Comparison of ENCODE assay signal across 8 mouse cellular contexts in genomic region chr16:5255081-5255740, GRCm38 (mm10). TPM values are rescaled to one million over a fixed set of nuclear protein-coding genes. Genes with fewer than 3 reads are reported as not detected.
DNase-seq lines count a peak whose midpoint lies in the region; ATAC-seq and TF ChIP-seq lines count a peak whose summit lies in the region.

No protein-coding gene starts in this region.

- H3K27ac ChIP-seq in ES-Bruce4 (ENCODE audit: insufficient read depth, low read length): no peak overlapping the region
- 0 out of 2 replicates have a peak overlapping the region, but pooled peaks have one; percentile 12 for H3K27ac ChIP-seq in forebrain, embryonic 13.5 days
- H3K27ac ChIP-seq in limb, embryonic 13.5 days: peak overlapping the region; percentile 85
- no peak overlapping the region for H3K27ac ChIP-seq in neural tube, embryonic 14.5 days (ENCODE audit: low read depth, low read length)

- peak overlapping the region; percentile 73 for H3K4me2 ChIP-seq in forebrain, embryonic 13.5 days
- peak overlapping the region; percentile 81 for H3K4me2 ChIP-seq in limb, embryonic 13.5 days (replicated peaks)
- peak overlapping the region; percentile 75 for H3K4me2 ChIP-seq in neural tube, embryonic 14.5 days (ENCODE audit: low read depth, low read length)

- peak overlapping the region; percentile 63 for H3K9ac ChIP-seq in ES-Bruce4 (ENCODE audit: low read depth, poor library complexity, severe bottlenecking)
- H3K9ac ChIP-seq in forebrain, embryonic 13.5 days: peak overlapping the region; percentile 67
- H3K9ac ChIP-seq in limb, embryonic 13.5 days: peak overlapping the region; percentile 81
- peak overlapping the region; percentile 37 for H3K9ac ChIP-seq in neural tube, embryonic 14.5 days (replicated peaks; ENCODE audit: low read depth, low read length)

- H3K4me1 ChIP-seq in ES-Bruce4 (ENCODE audit: control insufficient read depth, insufficient read depth, low read length): no peaks in the 10 kb centered on the region
- H3K4me1 ChIP-seq in forebrain, embryonic 13.5 days: peaks cover 16% of the 10 kb centered on the region
- peaks cover 19% of the 10 kb centered on the region for H3K4me1 ChIP-seq in limb, embryonic 13.5 days
- H3K4me1 ChIP-seq in neural tube, embryonic 14.5 days (ENCODE audit: control insufficient read depth, insufficient read depth, low read length): peaks cover 8% of the 10 kb centered on the region; the same call in 1 of the 2 replicates

- H3K36me3 ChIP-seq in ES-Bruce4 (ENCODE audit: control insufficient read depth, insufficient read depth, low read length, poor library complexity, severe bottlenecking): no peaks in the 10 kb centered on the region
- 0 out of 2 replicates have a peak, but pooled peaks cover 3% of the 10 kb centered on the region for H3K36me3 ChIP-seq in forebrain, embryonic 13.5 days (ENCODE audit: poor library complexity, severe bottlenecking)
- H3K36me3 ChIP-seq in limb, embryonic 13.5 days: peaks cover 8% of the 10 kb centered on the region
- H3K36me3 ChIP-seq in neural tube, embryonic 14.5 days (ENCODE audit: control insufficient read depth, insufficient read depth, low read length): no peaks in the 10 kb centered on the region

- no peaks in the 10 kb centered on the region for H3K27me3 ChIP-seq in ES-Bruce4 (ENCODE audit: control insufficient read depth, insufficient read depth, low read length, poor library complexity, severe bottlenecking)
- H3K27me3 ChIP-seq in forebrain, embryonic 13.5 days: no peaks in the 10 kb centered on the region
- H3K27me3 ChIP-seq in limb, embryonic 13.5 days: no peaks in the 10 kb centered on the region
- no peaks in the 10 kb centered on the region for H3K27me3 ChIP-seq in neural tube, embryonic 14.5 days (ENCODE audit: control insufficient read depth, insufficient read depth, low read length)

- peak; percentile 46 for DNase-seq in adrenal gland, postnatal 10 days
- no peak for DNase-seq in adrenal gland, postnatal 25 days
- DNase-seq in urinary bladder, postnatal 25 days (ENCODE audit: low spot score): no peak

- TF ChIP-seq CTCF in ES-Bruce4 (IDR thresholded peaks at IDR 0.05; ENCODE audit: low read depth, low read length): no peak

- H3K9me3 ChIP-seq in ES-Bruce4 (replicated peaks; ENCODE audit: control insufficient read depth, insufficient read depth, low read length, poor library complexity, severe bottlenecking): no peaks in the 10 kb centered on the region
- H3K9me3 ChIP-seq in forebrain, embryonic 13.5 days (replicated peaks): no peaks in the 10 kb centered on the region
- no peaks in the 10 kb centered on the region for H3K9me3 ChIP-seq in limb, embryonic 13.5 days
- H3K9me3 ChIP-seq in neural tube, embryonic 14.5 days (ENCODE audit: control insufficient read depth, low read length): no peaks in the 10 kb centered on the region

- peak; percentile 11; the same call in 1 of the 2 replicates for ATAC-seq in forebrain, embryonic 13.5 days
- no peak for ATAC-seq in limb, embryonic 13.5 days (ENCODE audit: low FRiP score, low read depth)
- 0 out of 2 replicates have a peak, but pooled peaks have one; percentile 6 for ATAC-seq in neural tube, embryonic 14.5 days (ENCODE audit: low read depth)
- ATAC-seq in megakaryocyte progenitor cell, adult 5-6 weeks (replicated peaks; ENCODE audit: poor library complexity): no peak

- no peak for TF ChIP-seq POLR2A in ES-Bruce4 (IDR thresholded peaks at IDR 0.05; ENCODE audit: insufficient read depth, low read length)

- no peak for TF ChIP-seq EP300 in ES-Bruce4 (IDR thresholded peaks at IDR 0.05; ENCODE audit: insufficient read depth, low read depth, low read length)

- H3K4me3 ChIP-seq in ES-Bruce4 (ENCODE audit: low read depth, low read length): peak overlapping the region; percentile 82
- peak overlapping the region; percentile 53 for H3K4me3 ChIP-seq in forebrain, embryonic 13.5 days
- peak overlapping the region; percentile 66 for H3K4me3 ChIP-seq in limb, embryonic 13.5 days
- H3K4me3 ChIP-seq in neural tube, embryonic 14.5 days (ENCODE audit: low read depth, low read length): peak overlapping the region; percentile 49

- WGBS in forebrain, embryonic 13.5 days: 1% methylated on average over 27 of the region's 27 CpGs
- WGBS in limb, embryonic 13.5 days: 3% methylated on average over 27 of the region's 27 CpGs
- WGBS in neural tube, embryonic 14.5 days: 2% methylated on average over 27 of the region's 27 CpGs

RNA-seq across cellular contexts. Expression of gene Eef2kmt, which starts 0.6 kb away (rescaled TPM):
- total RNA-seq in adrenal gland, postnatal 10 days (2021): 10 to 100 TPM; 30.4 to 36.6 TPM
- 30.2 and 35.6 TPM in 2 replicates for total RNA-seq in adrenal gland, postnatal 25 days (2021)
- 21.9 and 25.5 TPM in 2 replicates for polyA plus RNA-seq in ES-Bruce4 (2011; ENCODE audit: insufficient read depth, insufficient read length, low read depth, missing spikeins)
- 7.2 and 9.5 TPM in 2 replicates for polyA plus RNA-seq in forebrain, embryonic 13.5 days (2015; fragmentation: Nextera tagmentation; extraction: Ambion mirVana)
- 19.4 and 21.7 TPM in 2 replicates for polyA plus RNA-seq in limb, embryonic 13.5 days (2015; fragmentation: Nextera tagmentation; extraction: Ambion mirVana)
- polyA plus RNA-seq in neural tube, embryonic 14.5 days (2014; fragmentation: Nextera tagmentation; extraction: Ambion mirVana): 6.6 and 7.0 TPM in 2 replicates
- 21.7 and 26.4 TPM in 2 replicates for total RNA-seq in megakaryocyte progenitor cell, adult 5-6 weeks (2015)
- total RNA-seq in megakaryocyte progenitor cell, adult 5-6 weeks (2017): 22.7 and 24.8 TPM in 2 replicates

RNA-seq across cellular contexts. Expression of gene Alg1, which starts 21.8 kb away (rescaled TPM):
- 10 to 100 TPM; 28.1 to 28.7 TPM for total RNA-seq in adrenal gland, postnatal 10 days (2021)
- 37.8 and 42.6 TPM in 2 replicates for total RNA-seq in adrenal gland, postnatal 25 days (2021)
- 9.1 and 13.4 TPM in 2 replicates for polyA plus RNA-seq in ES-Bruce4 (2011; ENCODE audit: insufficient read depth, insufficient read length, low read depth, missing spikeins)
- 26.3 and 30.0 TPM in 2 replicates for polyA plus RNA-seq in forebrain, embryonic 13.5 days (2015; fragmentation: Nextera tagmentation; extraction: Ambion mirVana)
- polyA plus RNA-seq in limb, embryonic 13.5 days (2015; fragmentation: Nextera tagmentation; extraction: Ambion mirVana): 34.0 and 35.8 TPM in 2 replicates
- 41.3 and 42.4 TPM in 2 replicates for polyA plus RNA-seq in neural tube, embryonic 14.5 days (2014; fragmentation: Nextera tagmentation; extraction: Ambion mirVana)
- 22.5 and 22.8 TPM in 2 replicates for total RNA-seq in megakaryocyte progenitor cell, adult 5-6 weeks (2015)
- total RNA-seq in megakaryocyte progenitor cell, adult 5-6 weeks (2017): 20.1 and 20.3 TPM in 2 replicates

RNA-seq across cellular contexts. Expression of gene AU021092, which starts 33.1 kb away (rescaled TPM):
- 10 to 100 TPM; 13.5 to 14.8 TPM for total RNA-seq in adrenal gland, postnatal 10 days (2021)
- total RNA-seq in adrenal gland, postnatal 25 days (2021): 10.8 and 14.5 TPM in 2 replicates
- not detected in 2 replicates for polyA plus RNA-seq in ES-Bruce4 (2011; ENCODE audit: insufficient read depth, insufficient read length, low read depth, missing spikeins)
- polyA plus RNA-seq in forebrain, embryonic 13.5 days (2015; fragmentation: Nextera tagmentation; extraction: Ambion mirVana): 8.5 and 10.3 TPM in 2 replicates
- polyA plus RNA-seq in limb, embryonic 13.5 days (2015; fragmentation: Nextera tagmentation; extraction: Ambion mirVana): 1.7 and 2.0 TPM in 2 replicates
- 13.0 and 14.2 TPM in 2 replicates for polyA plus RNA-seq in neural tube, embryonic 14.5 days (2014; fragmentation: Nextera tagmentation; extraction: Ambion mirVana)
- not detected in 2 replicates for total RNA-seq in megakaryocyte progenitor cell, adult 5-6 weeks (2015)
- not detected in 2 replicates for total RNA-seq in megakaryocyte progenitor cell, adult 5-6 weeks (2017)

RNA-seq across cellular contexts. Expression of gene Nagpa, which starts 51.4 kb away (rescaled TPM):
- 10 to 100 TPM; 19.3 to 20.2 TPM for total RNA-seq in adrenal gland, postnatal 10 days (2021)
- 30.8 and 31.5 TPM in 2 replicates for total RNA-seq in adrenal gland, postnatal 25 days (2021)
- 3.9 and 5.1 TPM in 2 replicates for polyA plus RNA-seq in ES-Bruce4 (2011; ENCODE audit: insufficient read depth, insufficient read length, low read depth, missing spikeins)
- 8.5 and 9.4 TPM in 2 replicates for polyA plus RNA-seq in forebrain, embryonic 13.5 days (2015; fragmentation: Nextera tagmentation; extraction: Ambion mirVana)
- polyA plus RNA-seq in limb, embryonic 13.5 days (2015; fragmentation: Nextera tagmentation; extraction: Ambion mirVana): 15.5 and 16.5 TPM in 2 replicates
- polyA plus RNA-seq in neural tube, embryonic 14.5 days (2014; fragmentation: Nextera tagmentation; extraction: Ambion mirVana): 8.9 and 10.3 TPM in 2 replicates
- total RNA-seq in megakaryocyte progenitor cell, adult 5-6 weeks (2015): 35.2 and 38.6 TPM in 2 replicates
- total RNA-seq in megakaryocyte progenitor cell, adult 5-6 weeks (2017): 47.9 and 82.1 TPM in 2 replicates

Comparison
In these comparisons a context has a peak if more than half of its experiments do, and no peak if none do; other contexts are left out.
1. H3K27ac ChIP-seq: peak in forebrain, embryonic 13.5 days (single experiment) and limb, embryonic 13.5 days (single experiment); none in ES-Bruce4 (single experiment) and neural tube, embryonic 14.5 days (single experiment).
2. ATAC-seq: peak in forebrain, embryonic 13.5 days (single experiment) and neural tube, embryonic 14.5 days (single experiment); none in limb, embryonic 13.5 days (single experiment) and megakaryocyte progenitor cell, adult 5-6 weeks (single experiment).
3. Peak in every context shown above with its lines, with median percentiles within 50 percentile points of each other: H3K4me3 ChIP-seq, H3K9ac ChIP-seq and H3K4me2 ChIP-seq.